Mouse (Mus musculus): ENCODE data around the gene Ahcyl2. TPM values are rescaled to one million over a fixed set of nuclear protein-coding genes. Genes with fewer than 3 reads are reported as not detected.

Gene Ahcyl2
- polyA plus RNA-seq, 1 experiment from 2014 or later, result 54.6 TPM

GRCm38 (mm10) chr6:29880796-29881195 lies 113.0 kb downstream of the Ahcyl2 start:
- no peak overlapping the region for H3K27ac ChIP-seq (replicated peaks)
- no peak overlapping the region for H3K9ac ChIP-seq (ENCODE audit: low read length)
- H3K36me3 ChIP-seq (ENCODE audit: control insufficient read depth, insufficient read depth, low read length), result peaks cover 4% of the 10 kb centered on the region; the same call in 1 of the 2 replicates
- H3K9me3 ChIP-seq (ENCODE audit: control insufficient read depth, low read length), result no peaks in the 10 kb centered on the region
- H3K4me1 ChIP-seq (replicated peaks; ENCODE audit: control insufficient read depth, insufficient read depth), result no peaks in the 10 kb centered on the region
- H3K4me3 ChIP-seq (ENCODE audit: low read depth, low read length), result no peak overlapping the region
- WGBS, result 89% methylated on average over 3 of the region's 3 CpGs
- no peak overlapping the region for H3K4me2 ChIP-seq (replicated peaks; ENCODE audit: low read depth)
- TF ChIP-seq EP300 (optimal IDR thresholded peaks at IDR 0.05) (no peak), CTCF (IDR thresholded peaks at IDR 0.05; ENCODE audit: low read depth) (no peak)
- no peak for ATAC-seq (ENCODE audit: low FRiP score, low TSS enrichment)
- DNase-seq (ENCODE audit: low spot score), result no peak
- no peaks in the 10 kb centered on the region for H3K27me3 ChIP-seq (ENCODE audit: control insufficient read depth, insufficient read depth, low read length)

- WGBS, result 70% methylated on average over 2 of the region's 2 CpGs
- Histone ChIP-seq H3K36me3 (ENCODE audit: control insufficient read depth, insufficient read depth, low read length) (peaks cover 9% of the 10 kb centered on the region; the same call in 1 of the 2 replicates), H3K9ac (ENCODE audit: low read length) (no peak overlapping the region), H3K27me3 (ENCODE audit: control insufficient read depth, insufficient read depth, low read length) (no peaks in the 10 kb centered on the region), H3K4me3 (ENCODE audit: low read depth, low read length) (no peak overlapping the region), H3K4me1 (replicated peaks; ENCODE audit: control insufficient read depth, insufficient read depth) (no peaks in the 10 kb centered on the region), H3K9me3 (ENCODE audit: control insufficient read depth, low read length) (no peaks in the 10 kb centered on the region), H3K4me2 (replicated peaks; ENCODE audit: low read depth) (no peak overlapping the region), H3K27ac (replicated peaks) (no peak overlapping the region)
- no peak for TF ChIP-seq CTCF (IDR thresholded peaks at IDR 0.05; ENCODE audit: low read depth)
- no peak for TF ChIP-seq EP300 (optimal IDR thresholded peaks at IDR 0.05)
- no peak for ATAC-seq (ENCODE audit: low FRiP score, low TSS enrichment)
- no peak for DNase-seq (ENCODE audit: low spot score)
Measured at GRCm38 (mm10) chr6:29881936-29882335, 114.1 kb downstream of the Ahcyl2 start.

- TF ChIP-seq CTCF (IDR thresholded peaks at IDR 0.05; ENCODE audit: low read depth) (no peak), EP300 (optimal IDR thresholded peaks at IDR 0.05) (no peak)
- H3K27me3 ChIP-seq (ENCODE audit: control insufficient read depth, insufficient read depth, low read length), result no peaks in the 10 kb centered on the region
- ATAC-seq (ENCODE audit: low FRiP score, low TSS enrichment) (no peak), DNase-seq (ENCODE audit: low spot score) (no peak)
- H3K9me3 ChIP-seq (ENCODE audit: control insufficient read depth, low read length), result no peaks in the 10 kb centered on the region
- peaks cover 9% of the 10 kb centered on the region; the same call in 1 of the 2 replicates for H3K36me3 ChIP-seq (ENCODE audit: control insufficient read depth, insufficient read depth, low read length)
- H3K4me1 ChIP-seq (replicated peaks; ENCODE audit: control insufficient read depth, insufficient read depth), result no peaks in the 10 kb centered on the region
- H3K27ac ChIP-seq (replicated peaks), result no peak overlapping the region
- no peak overlapping the region for H3K9ac ChIP-seq (ENCODE audit: low read length)
- 73% methylated on average over 6 of the region's 6 CpGs for WGBS
- no peak overlapping the region for H3K4me3 ChIP-seq (ENCODE audit: low read depth, low read length)
- no peak overlapping the region for H3K4me2 ChIP-seq (replicated peaks; ENCODE audit: low read depth)
Measured at GRCm38 (mm10) chr6:29882870-29883269, 115.1 kb downstream of the Ahcyl2 start.

- Histone ChIP-seq H3K27me3 (ENCODE audit: control insufficient read depth, insufficient read depth, low read length) (no peaks in the 10 kb centered on the region), H3K27ac (replicated peaks) (no peak overlapping the region), H3K9me3 (ENCODE audit: control insufficient read depth, low read length) (no peaks in the 10 kb centered on the region), H3K4me1 (replicated peaks; ENCODE audit: control insufficient read depth, insufficient read depth) (no peaks in the 10 kb centered on the region), H3K4me3 (ENCODE audit: low read depth, low read length) (no peak overlapping the region), H3K9ac (ENCODE audit: low read length) (no peak overlapping the region), H3K36me3 (ENCODE audit: control insufficient read depth, insufficient read depth, low read length) (peaks cover 2% of the 10 kb centered on the region; the same call in 1 of the 2 replicates), H3K4me2 (replicated peaks; ENCODE audit: low read depth) (no peak overlapping the region)
- 54% methylated on average over 11 of the region's 11 CpGs for WGBS
- TF ChIP-seq EP300 (optimal IDR thresholded peaks at IDR 0.05) (no peak), CTCF (IDR thresholded peaks at IDR 0.05; ENCODE audit: low read depth) (no peak)
- no peak for ATAC-seq (ENCODE audit: low FRiP score, low TSS enrichment)
- no peak for DNase-seq (ENCODE audit: low spot score)
Measured at GRCm38 (mm10) chr6:29891151-29891550, 123.3 kb downstream of the Ahcyl2 start.

GRCm38 (mm10) chr6:29896976-29897375 lies 129.2 kb downstream of the Ahcyl2 start:
- 94% methylated on average over 3 of the region's 3 CpGs for WGBS
- Histone ChIP-seq H3K4me3 (ENCODE audit: low read depth, low read length) (no peak overlapping the region), H3K36me3 (ENCODE audit: control insufficient read depth, insufficient read depth, low read length) (no peaks in the 10 kb centered on the region; the same call in 1 of the 2 replicates), H3K4me1 (replicated peaks; ENCODE audit: control insufficient read depth, insufficient read depth) (no peaks in the 10 kb centered on the region), H3K27me3 (ENCODE audit: control insufficient read depth, insufficient read depth, low read length) (no peaks in the 10 kb centered on the region), H3K4me2 (replicated peaks; ENCODE audit: low read depth) (no peak overlapping the region), H3K9ac (ENCODE audit: low read length) (no peak overlapping the region), H3K9me3 (ENCODE audit: control insufficient read depth, low read length) (no peaks in the 10 kb centered on the region), H3K27ac (replicated peaks) (no peak overlapping the region)
- ATAC-seq (ENCODE audit: low FRiP score, low TSS enrichment) (no peak), DNase-seq (ENCODE audit: low spot score) (no peak)
- TF ChIP-seq CTCF (IDR thresholded peaks at IDR 0.05; ENCODE audit: low read depth) (no peak), EP300 (optimal IDR thresholded peaks at IDR 0.05) (no peak)

- Histone ChIP-seq H3K27ac (replicated peaks) (no peak overlapping the region), H3K9me3 (ENCODE audit: control insufficient read depth, low read length) (no peaks in the 10 kb centered on the region), H3K27me3 (ENCODE audit: control insufficient read depth, insufficient read depth, low read length) (no peaks in the 10 kb centered on the region), H3K4me3 (ENCODE audit: low read depth, low read length) (no peak overlapping the region), H3K9ac (ENCODE audit: low read length) (no peak overlapping the region), H3K36me3 (ENCODE audit: control insufficient read depth, insufficient read depth, low read length) (no peaks in the 10 kb centered on the region), H3K4me1 (replicated peaks; ENCODE audit: control insufficient read depth, insufficient read depth) (no peaks in the 10 kb centered on the region), H3K4me2 (replicated peaks; ENCODE audit: low read depth) (no peak overlapping the region)
- ATAC-seq (ENCODE audit: low FRiP score, low TSS enrichment), result no peak
- no peak for TF ChIP-seq EP300 (optimal IDR thresholded peaks at IDR 0.05)
- no peak for TF ChIP-seq CTCF (IDR thresholded peaks at IDR 0.05; ENCODE audit: low read depth)
- WGBS, result 94% methylated on average over 1 of the region's 1 CpGs
- no peak for DNase-seq (ENCODE audit: low spot score)
Measured at GRCm38 (mm10) chr6:29901450-29901849, 133.6 kb downstream of the Ahcyl2 start.

Measured in stomach, postnatal 0 days (tissue).